Mouse (Mus musculus): ENCODE measurements around the gene Itpr3.

- TF ChIP-seq CTCF (IDR thresholded peaks at IDR 0.05) (peak; percentile 56), EP300 (IDR thresholded peaks at IDR 0.05) (no peak)
These were observed 20.8 kb downstream of the Itpr3 start for GRCm38 (mm10) chr17:27077920-27078319.
